Mouse (Mus musculus): ENCODE measurements at regions not wholly inside any gene's neighbourhood (a gene's known extent, or its start where the extent isn't known, plus 50 kb on each side); places are given as distances from the start of the nearest gene placed in this dataset.

DNA sequence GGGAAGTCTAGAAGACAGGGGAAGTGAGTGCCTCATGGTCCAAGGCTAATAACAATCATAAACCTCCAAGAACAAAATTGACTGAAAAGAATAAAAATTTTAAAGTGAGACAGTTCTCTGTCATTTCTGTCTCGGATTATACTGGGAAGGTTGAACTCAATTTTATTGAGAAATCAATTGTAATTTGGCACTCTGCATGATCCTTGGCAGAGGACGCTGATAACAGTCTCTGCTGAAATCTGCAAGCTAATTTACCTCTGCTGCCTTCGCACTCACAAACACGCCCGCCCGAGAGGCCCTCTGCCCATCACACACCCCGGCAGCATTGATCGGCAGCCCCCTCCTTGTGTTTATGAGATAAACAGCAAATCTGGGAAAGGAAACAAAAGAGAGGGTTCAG, 151.4 kb upstream of the Ppargc1a start:
- TF ChIP-seq POLR2A (IDR thresholded peaks at IDR 0.05; ENCODE audit: low read depth, low read length) (no peak), MEF2A (IDR thresholded peaks at IDR 0.05; ENCODE audit: borderline replicate concordance, low read depth, low read length) (no peak), USF1 (IDR thresholded peaks at IDR 0.05; ENCODE audit: low read depth, low read length) (no peak), ELF1 (IDR thresholded peaks at IDR 0.05; ENCODE audit: low read depth, low read length) (no peak), CTCF (conservative IDR thresholded peaks at IDR 0.05 in 1 of 2, IDR thresholded peaks at IDR 0.05 in 1 of 2; ENCODE audit: low read depth in 2 of 2, low read length in 2 of 2) (no peak), RCOR1 (conservative IDR thresholded peaks at IDR 0.05; ENCODE audit: low read depth, low read length) (no peak), SMC3 (IDR thresholded peaks at IDR 0.05; ENCODE audit: low read depth, low read length) (no peak), BHLHE40 (IDR thresholded peaks at IDR 0.05; ENCODE audit: low read depth, low read length) (no peak), NELFE (IDR thresholded peaks at IDR 0.05; ENCODE audit: low read depth, low read length) (no peak), MAFK (IDR thresholded peaks at IDR 0.05; ENCODE audit: insufficient replicate concordance, low read length) (no peak), SIN3A (IDR thresholded peaks at IDR 0.05; ENCODE audit: low read length) (no peak), ZKSCAN1 (IDR thresholded peaks at IDR 0.05; ENCODE audit: borderline replicate concordance, low read depth, low read length) (no peak), MAX (IDR thresholded peaks at IDR 0.05; ENCODE audit: low read length) (no peak)
